Mouse (Mus musculus): ENCODE data around the gene Ncoa7. TPM values are rescaled to one million over a fixed set of nuclear protein-coding genes. Genes with fewer than 3 reads are reported as not detected.

Ncoa7 gene
- polyA plus RNA-seq, 1 experiment from 2014 or later, result 14.4 TPM

DNA sequence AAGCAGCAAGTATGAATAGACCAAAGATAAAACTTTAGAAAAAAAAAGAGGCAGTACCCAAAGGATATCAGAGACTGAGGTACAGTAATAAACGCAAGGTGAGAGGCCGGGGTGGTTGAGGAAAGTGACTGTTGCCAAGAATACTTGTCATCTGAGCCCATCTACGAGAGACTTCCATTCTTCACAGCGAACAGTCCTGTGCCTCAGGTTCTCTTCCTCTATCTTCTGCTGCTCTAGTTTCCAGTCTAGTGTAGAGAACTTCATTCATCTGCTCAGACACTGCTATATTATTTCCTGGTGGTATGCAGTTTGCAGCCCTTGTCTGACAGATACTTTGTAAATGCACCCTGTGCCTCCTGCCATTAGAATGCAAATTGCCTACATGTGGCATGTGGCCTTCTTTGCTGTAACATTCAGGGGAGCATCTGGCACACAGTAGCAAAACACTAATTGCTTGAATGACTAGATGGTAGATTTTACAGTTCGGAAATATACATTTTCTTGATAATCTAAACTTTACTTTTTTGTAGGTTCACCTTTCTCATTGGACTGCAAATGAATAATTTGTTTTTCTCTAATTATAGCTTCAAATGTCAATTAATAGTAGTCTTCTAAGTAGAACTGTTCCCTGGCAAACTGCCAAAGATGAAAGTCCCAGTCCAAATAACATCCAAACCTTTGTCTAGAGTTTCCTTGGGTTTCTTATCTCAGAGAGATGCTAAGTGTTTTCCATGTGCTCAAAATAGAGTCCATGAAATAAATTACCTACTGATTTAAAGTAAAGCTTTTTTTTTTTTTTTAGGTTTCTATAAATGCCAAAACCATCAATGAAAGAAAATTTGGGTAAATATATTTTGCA, 178.7 kb downstream of the Ncoa7 start:
- WGBS, result 65% methylated on average over 5 of the region's 5 CpGs
- no peak overlapping the region for H3K4me3 ChIP-seq (ENCODE audit: low read depth, low read length)
- no peaks in the 10 kb centered on the region for H3K9me3 ChIP-seq (ENCODE audit: control insufficient read depth, low read depth, low read length)
- H3K27me3 ChIP-seq (ENCODE audit: control insufficient read depth, insufficient read depth, low read length), result no peaks in the 10 kb centered on the region
- H3K4me2 ChIP-seq (replicated peaks; ENCODE audit: low read depth, low read length), result no peak overlapping the region
- no peaks in the 10 kb centered on the region for H3K4me1 ChIP-seq (ENCODE audit: control insufficient read depth, insufficient read depth, low read length)
- no peak overlapping the region for H3K27ac ChIP-seq (ENCODE audit: low read length)
- H3K36me3 ChIP-seq (ENCODE audit: control insufficient read depth, insufficient read depth, low read length), result no peaks in the 10 kb centered on the region
- no peak for ATAC-seq (ENCODE audit: insufficient number of reproducible peaks, insufficient read depth, low FRiP score, low read depth)
- no peak overlapping the region for H3K9ac ChIP-seq (replicated peaks; ENCODE audit: low read depth, low read length)

DNA sequence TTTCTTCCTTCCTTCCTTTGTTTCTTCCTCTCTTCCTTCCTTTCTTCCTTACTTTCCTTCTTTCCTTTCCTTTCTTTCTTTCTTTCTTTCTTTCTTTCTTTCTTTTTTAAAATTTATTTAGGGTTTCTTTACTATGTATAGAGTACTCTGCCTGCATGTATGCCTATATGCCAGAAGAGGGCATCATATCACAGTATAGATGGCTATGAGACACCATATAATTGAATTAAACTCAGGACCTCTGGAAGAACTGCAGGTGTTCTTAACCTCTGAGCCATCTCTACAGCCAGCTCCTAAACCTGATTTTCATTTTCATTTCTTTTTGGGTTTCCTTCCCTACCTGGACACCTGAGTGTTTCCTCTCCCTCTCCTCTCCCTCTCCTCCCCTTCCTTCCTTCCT, 180.2 kb downstream of the Ncoa7 start:
- Histone ChIP-seq H3K27me3 (ENCODE audit: control insufficient read depth, insufficient read depth, low read length) (no peaks in the 10 kb centered on the region), H3K36me3 (ENCODE audit: control insufficient read depth, insufficient read depth, low read length) (no peaks in the 10 kb centered on the region), H3K4me3 (ENCODE audit: low read depth, low read length) (no peak overlapping the region), H3K27ac (ENCODE audit: low read length) (no peak overlapping the region), H3K9me3 (ENCODE audit: control insufficient read depth, low read depth, low read length) (no peaks in the 10 kb centered on the region), H3K4me2 (replicated peaks; ENCODE audit: low read depth, low read length) (no peak overlapping the region), H3K4me1 (ENCODE audit: control insufficient read depth, insufficient read depth, low read length) (no peaks in the 10 kb centered on the region), H3K9ac (replicated peaks; ENCODE audit: low read depth, low read length) (no peak overlapping the region)
- ATAC-seq (ENCODE audit: insufficient number of reproducible peaks, insufficient read depth, low FRiP score, low read depth), result no peak

DNA sequence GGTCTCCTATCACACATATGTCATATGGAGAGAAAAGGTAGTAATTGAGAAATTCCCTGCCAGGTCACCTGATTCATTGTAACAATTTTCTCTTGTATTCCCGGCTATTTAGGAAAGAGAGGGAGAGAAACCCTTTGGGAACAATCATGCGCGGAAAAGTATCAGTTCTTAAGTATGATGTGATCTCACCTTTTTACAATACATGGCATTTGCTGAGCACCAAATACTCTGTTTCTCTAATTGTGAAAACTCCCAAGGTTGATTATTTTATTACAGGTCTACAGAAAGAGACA, 184.3 kb downstream of the Ncoa7 start:
- peak overlapping the region; percentile 65 for H3K4me3 ChIP-seq (ENCODE audit: low read depth, low read length)
- 45% methylated on average over 3 of the region's 3 CpGs for WGBS
- no peaks in the 10 kb centered on the region for H3K36me3 ChIP-seq (ENCODE audit: control insufficient read depth, insufficient read depth, low read length)
- H3K9ac ChIP-seq (replicated peaks; ENCODE audit: low read depth, low read length), result peak overlapping the region; percentile 47; the same call in 1 of the 2 replicates
- peak overlapping the region; percentile 79 for H3K4me2 ChIP-seq (replicated peaks; ENCODE audit: low read depth, low read length)
- no peaks in the 10 kb centered on the region for H3K9me3 ChIP-seq (ENCODE audit: control insufficient read depth, low read depth, low read length)
- H3K27ac ChIP-seq (ENCODE audit: low read length), result no peak overlapping the region; the same call in 1 of the 2 replicates
- no peaks in the 10 kb centered on the region for H3K4me1 ChIP-seq (ENCODE audit: control insufficient read depth, insufficient read depth, low read length)
- no peak for ATAC-seq (ENCODE audit: insufficient number of reproducible peaks, insufficient read depth, low FRiP score, low read depth)
- no peaks in the 10 kb centered on the region for H3K27me3 ChIP-seq (ENCODE audit: control insufficient read depth, insufficient read depth, low read length)

DNA sequence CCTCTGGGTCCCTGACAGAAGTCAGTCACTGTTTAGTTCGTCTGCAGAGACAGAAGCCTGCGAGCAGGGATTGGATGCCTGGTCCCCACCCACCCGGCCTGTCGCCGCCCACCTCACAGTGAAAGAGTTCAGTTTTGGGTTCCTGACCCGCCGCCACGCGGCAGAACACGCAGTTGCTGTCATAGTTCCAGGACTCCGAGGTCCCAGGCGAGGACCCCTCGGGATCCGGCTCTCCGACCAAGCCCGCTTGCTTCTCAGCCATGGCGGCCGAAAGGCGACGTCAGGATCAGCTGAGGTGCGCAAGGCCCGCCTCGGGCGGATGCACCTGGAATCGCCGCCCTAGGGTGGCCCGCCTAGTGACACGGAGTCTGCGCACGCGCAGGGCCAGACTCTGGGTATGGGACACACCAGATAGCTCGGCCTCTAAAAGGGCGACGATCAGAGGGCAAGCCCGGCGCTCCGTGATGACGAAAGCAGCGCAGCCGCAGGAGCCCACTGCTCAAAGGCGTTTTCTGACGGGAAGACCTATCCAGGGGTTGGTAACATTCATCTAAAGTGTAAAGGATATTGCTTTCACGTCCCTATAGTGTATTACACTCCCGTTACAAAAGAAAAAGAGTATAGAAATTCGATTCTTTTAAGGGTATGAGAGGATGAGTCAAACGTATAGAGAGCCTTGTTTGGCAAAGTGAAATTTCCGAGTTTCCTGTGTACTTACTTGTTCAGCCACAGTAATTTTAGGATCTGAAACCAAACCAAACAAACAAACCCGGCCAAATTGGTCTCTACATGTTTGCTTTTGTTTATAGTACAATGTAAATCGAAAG, 184.8 kb downstream of the Ncoa7 start:
- Histone ChIP-seq H3K9me3 (ENCODE audit: control insufficient read depth, low read depth, low read length) (no peaks in the 10 kb centered on the region), H3K36me3 (ENCODE audit: control insufficient read depth, insufficient read depth, low read length) (no peaks in the 10 kb centered on the region), H3K9ac (replicated peaks; ENCODE audit: low read depth, low read length) (peak overlapping the region; percentile 47), H3K4me2 (replicated peaks; ENCODE audit: low read depth, low read length) (peak overlapping the region; percentile 79), H3K4me1 (ENCODE audit: control insufficient read depth, insufficient read depth, low read length) (no peaks in the 10 kb centered on the region), H3K27me3 (ENCODE audit: control insufficient read depth, insufficient read depth, low read length) (no peaks in the 10 kb centered on the region), H3K27ac (ENCODE audit: low read length) (peak overlapping the region; percentile 93), H3K4me3 (ENCODE audit: low read depth, low read length) (peak overlapping the region; percentile 65)
- 2% methylated on average over 49 of the region's 49 CpGs for WGBS
- ATAC-seq (ENCODE audit: insufficient number of reproducible peaks, insufficient read depth, low FRiP score, low read depth), result peak; percentile 100

DNA sequence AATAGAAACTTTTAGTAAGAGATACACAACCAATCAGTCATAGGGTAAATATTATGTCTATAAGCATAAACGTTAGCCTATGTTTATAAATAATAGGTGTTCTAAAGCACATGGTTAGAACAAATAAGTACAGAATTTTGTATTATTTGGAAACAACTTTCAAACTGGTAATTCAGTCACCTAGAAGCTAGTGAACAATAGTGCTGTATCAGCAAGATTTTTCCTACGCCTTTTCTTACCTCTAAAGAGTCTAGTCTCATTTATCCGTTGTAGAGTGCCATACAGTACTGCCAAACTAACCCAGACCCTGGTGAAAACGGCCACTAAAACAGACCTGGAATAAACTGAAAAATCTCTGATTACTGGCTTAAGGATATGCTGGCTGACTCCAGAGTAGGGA, 190.1 kb downstream of the Ncoa7 start:
- ATAC-seq (ENCODE audit: insufficient number of reproducible peaks, insufficient read depth, low FRiP score, low read depth), result no peak
- H3K36me3 ChIP-seq (ENCODE audit: control insufficient read depth, insufficient read depth, low read length), result peaks cover 8% of the 10 kb centered on the region; the same call in 1 of the 2 replicates
- H3K4me3 ChIP-seq (ENCODE audit: low read depth, low read length), result no peak overlapping the region
- no peaks in the 10 kb centered on the region for H3K4me1 ChIP-seq (ENCODE audit: control insufficient read depth, insufficient read depth, low read length)
- no peaks in the 10 kb centered on the region for H3K27me3 ChIP-seq (ENCODE audit: control insufficient read depth, insufficient read depth, low read length)
- no peak overlapping the region for H3K9ac ChIP-seq (replicated peaks; ENCODE audit: low read depth, low read length)
- 83% methylated on average over 4 of the region's 4 CpGs for WGBS
- H3K27ac ChIP-seq (ENCODE audit: low read length), result no peak overlapping the region
- H3K4me2 ChIP-seq (replicated peaks; ENCODE audit: low read depth, low read length), result no peak overlapping the region
- H3K9me3 ChIP-seq (ENCODE audit: control insufficient read depth, low read depth, low read length), result no peaks in the 10 kb centered on the region

DNA sequence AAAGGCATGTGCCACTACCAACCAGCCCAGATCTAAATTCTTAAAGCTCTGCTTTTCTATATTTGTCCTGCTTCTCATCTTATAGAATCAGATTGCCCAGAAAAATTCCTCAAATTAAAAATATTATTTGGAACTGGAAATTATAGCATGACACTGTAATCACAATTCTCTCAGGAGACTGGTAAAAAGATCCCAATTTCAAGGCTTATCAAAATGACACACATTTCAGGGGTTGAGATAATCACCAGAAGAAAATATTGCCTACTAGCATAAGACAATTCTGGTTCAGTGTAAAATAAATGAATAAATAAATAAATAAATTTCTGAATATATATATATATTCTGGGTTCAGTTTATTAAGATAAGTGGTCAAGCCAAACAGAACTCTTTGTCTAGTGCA, 193.5 kb downstream of the Ncoa7 start:
- Histone ChIP-seq H3K4me2 (replicated peaks; ENCODE audit: low read depth, low read length) (no peak overlapping the region), H3K4me1 (ENCODE audit: control insufficient read depth, insufficient read depth, low read length) (no peaks in the 10 kb centered on the region), H3K9me3 (ENCODE audit: control insufficient read depth, low read depth, low read length) (no peaks in the 10 kb centered on the region), H3K9ac (replicated peaks; ENCODE audit: low read depth, low read length) (no peak overlapping the region), H3K4me3 (ENCODE audit: low read depth, low read length) (no peak overlapping the region), H3K27ac (ENCODE audit: low read length) (no peak overlapping the region), H3K27me3 (ENCODE audit: control insufficient read depth, insufficient read depth, low read length) (no peaks in the 10 kb centered on the region), H3K36me3 (ENCODE audit: control insufficient read depth, insufficient read depth, low read length) (peaks cover 8% of the 10 kb centered on the region; the same call in 1 of the 2 replicates)
- no peak for ATAC-seq (ENCODE audit: insufficient number of reproducible peaks, insufficient read depth, low FRiP score, low read depth)

DNA sequence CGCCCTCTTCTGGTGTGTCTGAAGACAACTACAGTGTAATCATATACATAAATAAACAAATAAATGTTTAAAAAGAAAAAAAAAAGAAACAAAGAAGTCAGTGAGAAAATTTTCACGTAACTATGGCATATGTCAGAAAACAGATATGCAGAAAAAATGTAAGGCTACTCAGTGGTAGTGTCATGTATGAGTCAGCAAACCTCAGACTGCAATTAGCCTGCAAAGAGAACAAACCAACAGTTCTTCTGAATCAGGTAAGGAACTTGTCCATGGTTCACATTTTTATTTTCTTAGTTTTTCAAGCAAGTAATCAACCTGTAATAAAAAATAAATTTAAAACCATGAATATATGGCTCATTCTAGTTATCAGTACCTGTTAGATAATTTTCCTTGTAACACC, 195.0 kb downstream of the Ncoa7 start:
- no peaks in the 10 kb centered on the region for H3K27me3 ChIP-seq (ENCODE audit: control insufficient read depth, insufficient read depth, low read length)
- WGBS, result 67% methylated on average over 2 of the region's 2 CpGs
- H3K27ac ChIP-seq (ENCODE audit: low read length), result no peak overlapping the region
- H3K4me3 ChIP-seq (ENCODE audit: low read depth, low read length), result no peak overlapping the region
- ATAC-seq (ENCODE audit: insufficient number of reproducible peaks, insufficient read depth, low FRiP score, low read depth), result no peak
- no peaks in the 10 kb centered on the region for H3K4me1 ChIP-seq (ENCODE audit: control insufficient read depth, insufficient read depth, low read length)
- H3K4me2 ChIP-seq (replicated peaks; ENCODE audit: low read depth, low read length), result no peak overlapping the region
- no peaks in the 10 kb centered on the region for H3K9me3 ChIP-seq (ENCODE audit: control insufficient read depth, low read depth, low read length)
- H3K36me3 ChIP-seq (ENCODE audit: control insufficient read depth, insufficient read depth, low read length), result peaks cover 8% of the 10 kb centered on the region; the same call in 1 of the 2 replicates
- H3K9ac ChIP-seq (replicated peaks; ENCODE audit: low read depth, low read length), result no peak overlapping the region

DNA sequence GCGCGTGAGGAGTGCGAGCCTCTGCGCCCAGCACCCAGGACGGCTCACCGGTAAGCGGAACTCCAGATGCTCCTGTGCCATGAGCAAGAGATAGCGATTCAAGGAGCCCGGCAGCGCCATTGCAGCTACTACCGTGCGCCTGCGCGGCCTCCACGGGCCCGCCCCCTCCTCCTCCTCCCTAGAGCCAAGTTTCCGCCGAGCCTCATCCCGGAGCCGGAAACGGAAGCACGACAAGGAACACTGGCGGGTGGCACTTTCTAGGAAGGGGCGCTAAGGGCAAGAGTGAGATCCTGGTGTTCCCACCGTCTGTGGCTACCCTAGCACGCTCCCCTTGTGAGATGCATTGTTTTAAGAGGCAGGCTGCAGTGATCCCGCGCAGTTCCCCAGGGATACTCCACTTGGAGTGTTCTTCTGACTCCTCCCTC, 202.6 kb downstream of the Ncoa7 start, which contains the start of gene Trmt11:
Gene Trmt11, minus strand, starts transcription at position 208 of the 425 bp plus-strand sequence.
- Histone ChIP-seq H3K4me2 (replicated peaks; ENCODE audit: low read depth, low read length) (peak within 1 kb of the TSS; percentile 59), H3K36me3 (ENCODE audit: control insufficient read depth, insufficient read depth, low read length) (peaks cover 12% of the 10 kb centered on the region), H3K9me3 (ENCODE audit: control insufficient read depth, low read depth, low read length) (no peaks in the 10 kb centered on the region), H3K27ac (ENCODE audit: low read length) (peak within 1 kb of the TSS; percentile 86), H3K9ac (replicated peaks; ENCODE audit: low read depth, low read length) (peak within 1 kb of the TSS; percentile 80), H3K4me3 (ENCODE audit: low read depth, low read length) (peak within 1 kb of the TSS; percentile 84), H3K4me1 (ENCODE audit: control insufficient read depth, insufficient read depth, low read length) (peaks cover 5% of the 10 kb centered on the region; the same call in 1 of the 2 replicates), H3K27me3 (ENCODE audit: control insufficient read depth, insufficient read depth, low read length) (no peaks in the 10 kb centered on the region)
- ATAC-seq (ENCODE audit: insufficient number of reproducible peaks, insufficient read depth, low FRiP score, low read depth), result peak; percentile 95
- under 1% methylated on average over 27 of the region's 28 CpGs for WGBS

Measured in stomach, embryonic 14.5 days (tissue).